Mouse (Mus musculus): ENCODE measurements around the gene Gm20388. TPM values are rescaled to one million over a fixed set of nuclear protein-coding genes. Genes with fewer than 3 reads are reported as not detected.
"Not testable (repeated sequence)": the region's sequence is repeated elsewhere in the genome, so short reads cannot be mapped to it uniquely, and the experiment has no call there.

The Gm20388 gene
- total RNA-seq, 2 experiments from 2014 or later = 2.2 to 7.6 TPM

DNA sequence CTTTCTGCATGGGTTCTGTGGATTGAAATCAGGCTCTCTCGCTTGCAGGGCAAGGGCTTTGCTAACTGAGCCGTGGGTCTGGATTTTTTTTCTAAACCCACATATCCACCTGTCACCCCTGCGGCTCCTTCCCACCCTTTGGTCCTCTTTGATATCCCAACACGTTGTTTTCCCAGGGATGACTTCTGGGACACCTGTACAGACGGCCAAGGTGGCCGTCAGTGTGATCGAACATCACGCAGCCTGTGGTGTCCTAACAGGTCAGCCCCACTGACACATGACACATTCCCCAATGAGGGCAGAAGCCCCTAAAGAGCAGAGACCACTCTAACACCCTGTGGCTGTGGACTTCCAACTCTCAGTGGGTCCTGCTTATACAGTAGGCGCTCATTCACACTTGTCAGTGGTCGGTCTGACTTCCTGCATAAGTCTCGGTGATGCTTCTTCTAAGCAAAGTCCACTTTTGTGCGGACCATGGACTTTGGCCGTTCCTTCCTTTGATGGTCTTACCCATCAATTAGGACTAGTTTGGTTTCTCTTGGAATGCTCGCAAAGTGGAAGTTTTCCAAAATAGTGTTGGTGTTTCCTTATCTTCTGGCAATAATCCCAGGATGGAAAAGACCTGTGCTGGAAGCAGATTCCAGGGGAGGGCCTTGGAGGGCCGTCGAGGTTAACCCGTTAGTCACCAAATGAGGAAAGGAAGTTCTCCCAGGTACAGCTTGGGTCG is 1751.2 kb downstream of the Gm20388 start:
- Histone ChIP-seq H3K4me3 (no peak overlapping the region), H3K27ac (no peak overlapping the region)
- no peak for DNase-seq (ENCODE audit: low spot score in 2 of 2)
- TF ChIP-seq CTCF (conservative IDR thresholded peaks at IDR 0.05) = no peak

DNA sequence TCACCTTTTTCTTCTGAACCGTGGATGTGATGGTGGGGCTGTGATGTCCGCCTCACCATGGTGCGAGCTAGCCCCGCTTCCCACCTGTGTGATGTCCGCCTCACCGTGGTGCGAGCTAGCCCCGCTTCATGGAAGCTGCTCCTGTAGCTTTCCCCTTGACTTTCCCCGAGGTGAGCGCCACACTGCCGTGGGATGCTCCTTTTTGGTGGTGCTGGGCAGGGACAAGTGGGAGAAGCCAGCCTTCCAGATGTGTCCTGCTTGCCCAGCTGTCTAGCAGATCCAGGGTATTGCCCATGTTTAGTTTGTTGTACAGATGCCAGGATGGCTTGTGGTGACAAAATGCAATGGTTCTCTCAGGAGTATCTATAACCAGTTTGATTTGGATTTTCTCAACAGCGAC is 1752.5 kb downstream of the Gm20388 start:
- TF ChIP-seq CTCF (conservative IDR thresholded peaks at IDR 0.05) = no peak
- no peak overlapping the region for H3K27ac ChIP-seq
- H3K4me3 ChIP-seq = no peak overlapping the region
- DNase-seq (ENCODE audit: low spot score in 2 of 2) = no peak

DNA sequence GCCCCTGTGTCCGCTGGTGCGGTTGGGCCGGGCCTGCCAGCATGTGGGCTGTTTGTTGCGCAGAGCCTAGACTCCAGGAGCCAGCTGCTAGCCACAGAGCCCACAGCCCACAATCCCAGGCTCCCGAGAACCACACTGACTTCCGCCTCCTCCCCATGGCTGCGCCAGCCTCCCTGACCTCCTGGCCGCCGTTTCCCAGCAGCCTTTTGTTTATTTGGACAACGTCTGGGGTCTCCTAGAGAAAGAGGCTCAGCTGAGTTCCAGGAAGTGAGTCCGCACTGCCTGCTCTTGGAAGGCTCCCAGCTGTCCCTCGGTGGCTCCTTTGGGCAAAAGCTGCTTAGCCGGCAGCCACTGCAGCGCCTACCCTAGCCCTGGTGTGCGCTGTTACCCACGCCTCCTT is 1754.7 kb downstream of the Gm20388 start:
- H3K4me3 ChIP-seq = peak overlapping the region; percentile 24; the same call in 1 of the 2 replicates
- no peak for TF ChIP-seq CTCF (conservative IDR thresholded peaks at IDR 0.05)
- peak overlapping the region; percentile 36; the same call in 1 of the 2 replicates for H3K27ac ChIP-seq
- DNase-seq (ENCODE audit: low spot score in 2 of 2) = peak in 1 of 2 experiments; percentile 40

DNA sequence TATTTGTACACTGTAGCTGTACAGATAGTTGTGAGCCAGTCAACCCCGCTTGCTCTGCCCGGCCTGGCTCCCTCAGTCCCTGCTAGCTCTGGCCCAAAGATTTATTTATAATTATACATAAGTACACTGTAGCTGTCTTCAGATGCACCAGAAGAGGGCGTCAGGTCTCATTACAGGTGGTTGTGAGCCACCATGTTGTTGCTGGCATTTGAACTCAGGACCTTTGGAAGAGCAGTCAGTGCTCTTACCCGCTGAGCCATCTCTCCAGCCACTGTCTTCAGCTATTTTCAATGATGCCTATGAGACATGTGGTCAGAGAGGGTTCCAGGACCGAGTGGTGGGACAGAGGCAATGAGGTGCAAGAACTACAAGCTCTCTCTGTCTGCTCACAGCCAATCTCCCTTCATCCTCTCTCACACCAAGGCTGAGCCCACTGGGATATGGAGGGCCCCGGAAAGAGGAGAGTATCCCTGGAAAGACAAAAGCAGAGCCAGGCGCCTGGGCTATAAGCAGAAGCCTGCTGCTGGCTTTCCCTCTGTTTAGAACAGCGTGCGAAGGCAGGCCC is 1757.4 kb downstream of the Gm20388 start:
- H3K4me3 ChIP-seq; DNase-seq (ENCODE audit: low spot score in 2 of 2): not testable (repeated sequence)
- peak overlapping the region; percentile 88 for H3K27ac ChIP-seq
- peak; percentile 59 for TF ChIP-seq CTCF (conservative IDR thresholded peaks at IDR 0.05)

DNA sequence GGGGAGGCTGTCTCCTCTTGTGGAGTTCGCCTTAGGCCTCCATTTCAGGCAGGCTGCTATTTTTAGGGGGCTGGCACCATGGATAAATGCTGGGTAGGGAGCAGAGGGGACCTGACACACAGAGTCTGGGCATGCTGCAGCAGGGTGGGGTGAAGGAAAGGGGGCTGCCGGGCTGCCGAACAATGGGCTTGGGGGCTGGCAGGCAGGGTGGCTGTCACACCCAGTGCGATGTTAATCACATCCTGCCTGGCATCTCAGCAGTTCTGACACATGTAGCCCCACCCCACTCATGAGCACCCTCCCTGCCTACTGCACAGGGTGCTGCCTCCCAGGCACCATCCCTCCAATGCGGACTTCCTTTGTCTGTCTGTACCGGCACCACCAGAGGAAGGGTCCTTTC is 1757.9 kb downstream of the Gm20388 start:
- DNase-seq (ENCODE audit: low spot score in 2 of 2) = peak; percentile 60 to 68
- peak overlapping the region; percentile 88 for H3K27ac ChIP-seq

DNA sequence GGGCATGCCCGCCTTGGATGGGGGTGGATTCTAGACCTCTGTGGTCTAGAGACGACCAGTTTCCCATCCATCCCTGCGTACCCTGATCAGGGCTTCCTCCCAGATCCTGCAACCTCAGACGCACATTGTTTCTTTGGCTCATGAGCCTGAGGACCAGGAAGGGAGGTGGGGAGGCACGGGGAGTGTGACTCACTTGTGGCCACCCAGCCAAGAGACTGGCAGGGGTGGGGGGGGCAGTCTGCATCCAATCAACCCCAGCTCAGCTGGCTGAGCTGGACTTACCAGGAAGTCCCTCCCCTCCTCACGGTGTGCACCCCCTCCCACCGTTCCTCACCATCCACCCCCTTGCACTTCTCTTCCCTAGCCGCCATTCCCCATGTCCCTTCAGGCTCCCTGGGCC is 1758.6 kb downstream of the Gm20388 start:
- DNase-seq (ENCODE audit: low spot score in 2 of 2) = no peak
- TF ChIP-seq CTCF (conservative IDR thresholded peaks at IDR 0.05) = no peak
- peak overlapping the region; percentile 51 for H3K4me3 ChIP-seq

More for the DNA sequence above, 1757.9 kb downstream of the Gm20388 start:
- peak overlapping the region; percentile 51 for H3K4me3 ChIP-seq
- no peak for TF ChIP-seq CTCF (conservative IDR thresholded peaks at IDR 0.05)

DNA sequence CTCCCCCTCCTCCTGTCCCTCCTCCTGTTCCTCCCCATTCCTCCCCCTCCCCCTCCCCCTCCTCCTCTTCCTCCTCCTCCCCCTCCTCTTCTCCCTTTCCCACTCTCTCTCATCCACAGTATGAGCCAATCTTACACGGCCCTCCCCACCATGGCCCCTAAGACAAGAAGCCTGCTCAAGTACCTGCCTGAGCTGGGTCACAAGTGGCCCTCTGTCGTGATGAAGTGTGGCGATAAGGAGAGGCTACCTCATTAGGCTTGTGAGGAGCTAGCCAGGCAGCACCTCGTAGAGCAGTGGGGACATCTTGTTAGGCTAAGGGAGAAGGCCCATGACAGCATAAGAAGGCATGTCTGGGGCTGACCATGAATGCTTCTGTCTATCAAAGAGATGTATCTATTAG is 1762.5 kb downstream of the Gm20388 start:
- DNase-seq (ENCODE audit: low spot score in 2 of 2) = no peak
- TF ChIP-seq CTCF (conservative IDR thresholded peaks at IDR 0.05) = no peak
- Histone ChIP-seq H3K27ac (peak overlapping the region; percentile 81; the same call in 1 of the 2 replicates), H3K4me3 (no peak overlapping the region)

More for the DNA sequence above, 1758.6 kb downstream of the Gm20388 start:
- H3K27ac ChIP-seq = peak overlapping the region; percentile 88

DNA sequence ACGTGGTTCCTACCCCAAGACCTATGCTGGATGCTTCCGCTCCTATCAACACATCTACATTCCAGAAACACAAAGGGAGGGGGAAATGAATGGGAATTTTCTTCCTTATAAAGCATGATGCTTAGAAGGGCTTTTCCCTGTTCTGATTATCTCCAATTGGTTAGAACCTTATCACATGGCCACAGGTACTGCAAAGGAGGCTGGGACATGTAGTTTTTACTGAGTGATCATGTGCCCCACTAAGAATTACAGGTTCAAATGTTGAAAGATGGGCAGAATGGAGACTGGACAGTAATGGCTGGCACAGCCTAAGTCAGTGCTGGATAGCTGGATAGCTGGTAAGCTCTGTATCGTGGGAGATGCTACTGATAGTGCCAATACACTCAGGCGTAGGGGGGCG is 1763.3 kb downstream of the Gm20388 start:
- no peak for TF ChIP-seq CTCF (conservative IDR thresholded peaks at IDR 0.05)
- no peak overlapping the region; the same call in 1 of the 2 replicates for H3K4me3 ChIP-seq
- DNase-seq (ENCODE audit: low spot score in 2 of 2) = peak; percentile 53 to 76
- H3K27ac ChIP-seq = peak overlapping the region; percentile 81

DNA sequence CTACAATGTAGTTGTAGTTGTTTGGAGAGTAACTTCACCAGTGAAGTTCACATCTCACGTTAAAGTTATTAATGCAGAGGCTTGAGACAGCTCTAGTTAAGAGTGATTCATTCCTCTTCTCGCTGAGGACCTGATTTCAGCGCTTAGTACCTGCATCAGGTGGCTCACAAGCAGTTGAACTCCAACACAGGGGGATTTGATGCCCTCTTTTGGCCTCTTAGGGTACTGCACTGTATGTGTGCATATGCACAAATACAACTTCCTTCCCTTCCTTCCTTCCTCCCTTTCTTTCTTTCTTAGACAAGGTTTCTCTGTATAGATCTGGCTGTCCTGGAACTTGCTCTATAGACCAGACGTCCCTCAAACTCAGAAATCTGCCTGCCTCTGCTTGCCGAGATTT is 1763.9 kb downstream of the Gm20388 start:
- DNase-seq (ENCODE audit: low spot score in 2 of 2) = no peak
- no peak overlapping the region for H3K27ac ChIP-seq
- TF ChIP-seq CTCF (conservative IDR thresholded peaks at IDR 0.05) = peak; percentile 72

DNA sequence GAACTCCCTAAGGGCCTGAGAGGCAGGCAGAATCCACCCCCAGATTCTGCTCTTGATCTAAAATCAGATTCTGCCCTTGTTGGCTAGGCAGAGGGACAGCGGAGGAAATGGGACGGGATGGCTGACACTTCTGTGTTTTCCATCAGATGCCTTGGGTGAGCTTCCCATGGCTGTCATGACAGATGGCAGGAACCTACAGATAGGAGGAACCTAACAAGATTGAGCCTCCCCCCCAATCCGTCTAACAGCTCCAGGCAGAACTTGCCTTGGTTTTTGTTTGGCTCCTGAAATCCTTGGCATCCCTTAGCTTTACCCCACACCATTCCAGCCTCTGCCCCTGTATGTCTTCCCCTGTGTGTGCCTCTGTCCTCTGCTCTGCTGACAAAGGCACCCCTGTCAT is 1764.5 kb downstream of the Gm20388 start:
- Histone ChIP-seq H3K4me3 (no peak overlapping the region), H3K27ac (peak overlapping the region; percentile 30)
- TF ChIP-seq CTCF (conservative IDR thresholded peaks at IDR 0.05) = no peak
- DNase-seq (ENCODE audit: low spot score in 2 of 2) = no peak

More for the DNA sequence above, 1763.9 kb downstream of the Gm20388 start:
- H3K4me3 ChIP-seq = no peak overlapping the region

DNA sequence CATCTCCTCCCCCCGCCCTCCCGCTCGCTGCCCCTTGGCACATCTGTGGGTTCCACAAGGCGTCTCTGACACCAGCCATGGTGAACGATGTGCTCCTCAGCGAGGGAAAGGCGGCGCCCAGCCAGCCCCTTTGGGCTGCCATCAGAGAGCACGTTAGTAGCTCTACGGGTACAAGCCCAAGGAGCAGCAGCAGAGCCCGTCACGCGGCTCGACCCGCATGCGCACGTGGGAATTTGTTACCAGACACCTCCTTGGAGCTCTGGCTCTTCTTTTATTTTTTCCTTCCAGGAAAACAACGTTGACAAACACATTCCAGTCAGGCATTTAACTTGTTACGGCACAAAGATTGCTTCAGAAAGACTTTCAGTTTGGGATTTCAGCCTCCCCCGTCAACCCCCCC is 1765.1 kb downstream of the Gm20388 start:
- DNase-seq (ENCODE audit: low spot score in 2 of 2) = no peak
- H3K4me3 ChIP-seq = no peak overlapping the region
- H3K27ac ChIP-seq = peak overlapping the region; percentile 30
- TF ChIP-seq CTCF (conservative IDR thresholded peaks at IDR 0.05) = no peak

DNA sequence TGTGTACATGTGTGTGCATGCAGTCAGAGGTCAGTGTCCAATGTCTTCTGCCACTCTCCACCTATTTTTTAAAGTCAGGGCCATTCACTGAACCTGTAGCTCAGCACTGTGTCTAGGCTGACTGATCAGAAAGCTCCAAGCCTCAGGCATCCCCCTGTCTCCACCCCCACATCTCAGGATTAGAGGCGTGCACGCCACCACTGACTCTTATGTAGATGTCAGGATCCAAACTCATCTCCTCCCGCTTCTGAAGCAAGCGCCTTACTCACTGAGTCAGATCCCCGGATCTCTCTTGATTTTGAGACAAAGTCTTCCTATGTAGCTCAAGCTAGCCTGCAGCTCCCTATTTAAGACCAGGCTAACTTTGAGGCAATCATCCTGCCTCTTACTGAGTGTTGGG is 1768.1 kb downstream of the Gm20388 start:
- H3K4me3 ChIP-seq = no peak overlapping the region
- no peak overlapping the region for H3K27ac ChIP-seq
- DNase-seq (ENCODE audit: low spot score in 2 of 2) = no peak
- no peak for TF ChIP-seq CTCF (conservative IDR thresholded peaks at IDR 0.05)

DNA sequence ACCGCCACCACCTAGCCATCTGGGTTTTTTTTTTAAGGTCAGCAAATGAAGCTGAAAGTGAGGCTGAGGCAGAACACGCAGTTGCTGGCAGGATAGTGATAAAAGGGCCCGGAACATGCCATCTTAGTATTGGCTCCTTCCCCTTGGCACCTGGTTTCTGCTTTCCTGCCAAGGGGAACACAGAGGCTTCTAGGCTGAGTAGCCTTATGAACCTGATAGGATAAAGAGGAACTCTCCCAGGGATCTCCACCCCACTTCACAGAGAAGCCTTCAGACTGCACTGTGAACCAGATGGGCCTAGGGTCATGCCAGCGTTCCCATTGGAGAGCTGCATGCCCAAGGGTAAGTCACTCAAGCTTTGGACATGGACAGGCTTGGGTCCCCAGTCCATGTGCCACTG is 1770.3 kb downstream of the Gm20388 start:
- DNase-seq (ENCODE audit: low spot score in 2 of 2) = no peak
- Histone ChIP-seq H3K27ac (no peak overlapping the region), H3K4me3 (no peak overlapping the region)
- TF ChIP-seq CTCF (conservative IDR thresholded peaks at IDR 0.05) = no peak

DNA sequence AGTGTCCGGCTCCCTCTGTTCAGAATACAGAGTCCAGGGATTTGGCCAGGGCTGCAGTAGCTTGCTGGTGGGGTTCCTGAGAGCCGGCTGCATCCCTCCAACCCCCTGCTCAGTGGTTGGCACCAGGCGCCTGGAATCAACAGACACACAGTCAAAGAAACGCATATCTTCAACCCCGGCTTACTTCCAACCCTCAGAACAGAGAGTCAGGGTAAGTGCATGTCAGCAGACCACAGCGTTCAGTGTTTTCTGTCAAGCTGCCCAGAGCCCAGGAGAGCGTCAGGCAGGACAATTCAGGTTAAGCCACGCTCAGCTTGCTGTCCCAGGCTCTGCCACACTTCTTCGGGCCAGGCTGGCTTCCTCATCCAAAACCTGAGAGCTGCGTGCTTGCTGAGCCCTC is 1770.8 kb downstream of the Gm20388 start:
- no peak overlapping the region for H3K27ac ChIP-seq
- no peak for DNase-seq (ENCODE audit: low spot score in 2 of 2)
- H3K4me3 ChIP-seq = no peak overlapping the region
- no peak for TF ChIP-seq CTCF (conservative IDR thresholded peaks at IDR 0.05)
